Mouse (Mus musculus): ENCODE measurements around the gene 1700011L22Rik. TPM values are rescaled to one million over a fixed set of nuclear protein-coding genes. Genes with fewer than 3 reads are reported as not detected.

The 1700011L22Rik gene
- polyA plus RNA-seq, 1 experiment: not detected

DNA sequence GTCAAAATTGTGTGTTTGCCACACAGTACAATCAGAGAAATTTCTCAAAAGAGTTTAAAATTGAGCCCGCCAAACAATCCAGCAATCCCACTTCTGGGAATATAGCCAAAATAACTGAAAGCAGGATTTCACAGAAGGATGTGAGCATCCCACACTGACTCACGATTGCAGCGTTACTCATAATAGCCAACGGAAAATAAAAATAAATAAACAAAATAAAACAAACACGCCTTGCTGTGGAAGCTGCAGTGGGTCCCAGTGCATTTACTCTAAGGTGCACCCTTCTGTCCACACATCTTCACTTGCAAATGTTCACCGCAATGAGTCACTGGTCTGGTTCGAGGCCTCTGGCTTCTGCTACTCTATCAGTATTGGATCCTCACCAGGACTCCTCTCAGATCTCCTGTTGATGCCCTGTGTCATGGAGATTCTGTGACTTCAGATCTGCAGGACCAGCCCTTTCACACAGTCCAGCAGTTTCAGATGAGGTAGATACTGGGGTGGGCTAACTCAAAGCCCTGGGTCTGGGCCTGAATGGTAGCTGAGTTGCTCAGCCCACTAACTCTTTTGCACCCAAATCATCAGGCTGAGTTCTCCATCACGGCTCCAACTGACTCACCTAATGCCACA lies 7.8 kb upstream of the 1700011L22Rik start:
- TF ChIP-seq TCF3 (IDR thresholded peaks at IDR 0.05; ENCODE audit: insufficient read length, low read depth): no peak
- TF ChIP-seq MAX (IDR thresholded peaks at IDR 0.05; ENCODE audit: low read depth): no peak
- no peak for TF ChIP-seq CEBPB (IDR thresholded peaks at IDR 0.05; ENCODE audit: insufficient read depth, poor library complexity, severe bottlenecking)
- no peak for TF ChIP-seq E2F4 (IDR thresholded peaks at IDR 0.05; ENCODE audit: insufficient read depth)
- no peak for TF ChIP-seq MYOD1 (IDR thresholded peaks at IDR 0.05; ENCODE audit: control insufficient read depth in 1 of 3, insufficient read length in 2 of 3, low read depth in 2 of 3)
- TF ChIP-seq REST (IDR thresholded peaks at IDR 0.05; ENCODE audit: insufficient read depth, insufficient read length): no peak
- no peak for TF ChIP-seq TCF12 (IDR thresholded peaks at IDR 0.05; ENCODE audit: insufficient read depth, poor library complexity, severe bottlenecking)
- no peak for TF ChIP-seq POLR2AphosphoS2 (IDR thresholded peaks at IDR 0.05; ENCODE audit: insufficient read length, low read depth)
- no peak for TF ChIP-seq USF1 (IDR thresholded peaks at IDR 0.05; ENCODE audit: low read depth)
- TF ChIP-seq POLR2A (IDR thresholded peaks at IDR 0.05; ENCODE audit: insufficient read length, low read depth): no peak
- no peaks in the 10 kb centered on the region for H3K27me3 ChIP-seq (ENCODE audit: control insufficient read depth, insufficient read depth, insufficient read length)
- no peak overlapping the region for H3ac ChIP-seq (ENCODE audit: control insufficient read depth, insufficient read length)
- peak overlapping the region; percentile 31 for H3K4me2 ChIP-seq (ENCODE audit: low read depth)
- no peaks in the 10 kb centered on the region for H3K79me2 ChIP-seq (ENCODE audit: control insufficient read depth, insufficient read depth)
- no peaks in the 10 kb centered on the region for H3K36me3 ChIP-seq (ENCODE audit: control insufficient read depth, insufficient read depth)
- no peak overlapping the region for H3K4me3 ChIP-seq

DNA sequence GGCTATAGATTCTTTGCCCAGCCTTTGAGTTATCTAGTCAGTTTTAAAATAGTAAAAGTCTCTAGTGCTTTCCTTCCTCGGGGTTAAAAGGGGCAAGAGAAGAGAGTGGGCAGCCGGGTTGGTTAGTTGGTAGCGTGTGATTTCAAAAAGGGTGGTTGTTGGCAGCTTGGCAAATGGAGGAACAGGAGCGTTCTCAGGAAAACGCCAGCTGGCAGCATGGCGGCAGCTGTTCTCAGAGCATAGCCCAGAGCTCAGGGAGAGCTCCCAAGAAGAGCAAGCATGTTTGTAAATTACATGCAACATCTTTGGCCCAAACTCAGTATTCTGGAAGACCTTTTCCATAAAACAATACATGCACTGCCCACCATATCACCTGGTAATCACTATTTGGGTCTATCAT lies 5.4 kb upstream of the 1700011L22Rik start:
- TF ChIP-seq MYOG (IDR thresholded peaks at IDR 0.05; ENCODE audit: control insufficient read depth in 1 of 3, insufficient read depth in 1 of 3, insufficient read length in 2 of 3, low read depth in 2 of 3) (peak in 1 of 3 experiments; percentile 47), SRF (IDR thresholded peaks at IDR 0.05; ENCODE audit: control insufficient read depth, insufficient read length, low read depth) (no peak), CEBPB (IDR thresholded peaks at IDR 0.05; ENCODE audit: insufficient read depth, poor library complexity, severe bottlenecking) (no peak), TCF12 (IDR thresholded peaks at IDR 0.05; ENCODE audit: insufficient read depth, poor library complexity, severe bottlenecking) (no peak), MYOD1 (IDR thresholded peaks at IDR 0.05; ENCODE audit: control insufficient read depth in 1 of 3, insufficient read length in 2 of 3, low read depth in 2 of 3) (peak in 1 of 3 experiments; percentile 18)
- Histone ChIP-seq H3K79me2 (ENCODE audit: control insufficient read depth, insufficient read depth) (no peaks in the 10 kb centered on the region), H3K4me3 (no peak overlapping the region), H3K4me2 (ENCODE audit: low read depth) (no peak overlapping the region), H3K27me3 (ENCODE audit: control insufficient read depth, insufficient read depth, insufficient read length) (no peaks in the 10 kb centered on the region), H3K36me3 (ENCODE audit: control insufficient read depth, insufficient read depth) (no peaks in the 10 kb centered on the region), H3ac (ENCODE audit: control insufficient read depth, insufficient read length) (no peak overlapping the region)

DNA sequence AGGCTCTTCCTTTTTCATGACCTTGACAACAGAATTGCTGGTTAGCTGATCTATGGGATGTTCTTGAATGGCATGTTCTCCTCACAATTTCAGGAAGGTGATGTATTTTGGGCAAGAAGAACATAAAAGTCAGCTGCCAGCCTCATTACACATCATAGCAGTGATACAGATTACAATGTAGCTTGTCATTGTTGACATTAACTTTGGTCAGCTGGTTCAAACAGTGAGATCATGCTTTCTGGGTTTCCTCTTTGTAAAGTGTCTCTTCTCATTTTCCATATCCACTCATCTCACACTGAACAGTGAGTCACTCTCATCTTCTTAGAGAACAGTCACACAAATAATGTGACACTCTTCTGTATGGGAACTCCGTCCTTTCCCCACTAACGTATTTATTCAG lies 4.9 kb downstream of the 1700011L22Rik start:
- no peak overlapping the region for H3K4me3 ChIP-seq
- H3ac ChIP-seq (ENCODE audit: control insufficient read depth, insufficient read length): no peak overlapping the region
- TF ChIP-seq REST (IDR thresholded peaks at IDR 0.05; ENCODE audit: insufficient read depth, insufficient read length) (no peak), TCF12 (IDR thresholded peaks at IDR 0.05; ENCODE audit: insufficient read depth, poor library complexity, severe bottlenecking) (no peak), MAX (IDR thresholded peaks at IDR 0.05; ENCODE audit: low read depth) (no peak), USF1 (IDR thresholded peaks at IDR 0.05; ENCODE audit: low read depth) (peak; percentile 21)
- H3K4me2 ChIP-seq (ENCODE audit: low read depth): no peak overlapping the region
- H3K36me3 ChIP-seq (ENCODE audit: control insufficient read depth, insufficient read depth): no peaks in the 10 kb centered on the region
- no peaks in the 10 kb centered on the region for H3K27me3 ChIP-seq (ENCODE audit: control insufficient read depth, insufficient read depth, insufficient read length)
- H3K79me2 ChIP-seq (ENCODE audit: control insufficient read depth, insufficient read depth): no peaks in the 10 kb centered on the region

DNA sequence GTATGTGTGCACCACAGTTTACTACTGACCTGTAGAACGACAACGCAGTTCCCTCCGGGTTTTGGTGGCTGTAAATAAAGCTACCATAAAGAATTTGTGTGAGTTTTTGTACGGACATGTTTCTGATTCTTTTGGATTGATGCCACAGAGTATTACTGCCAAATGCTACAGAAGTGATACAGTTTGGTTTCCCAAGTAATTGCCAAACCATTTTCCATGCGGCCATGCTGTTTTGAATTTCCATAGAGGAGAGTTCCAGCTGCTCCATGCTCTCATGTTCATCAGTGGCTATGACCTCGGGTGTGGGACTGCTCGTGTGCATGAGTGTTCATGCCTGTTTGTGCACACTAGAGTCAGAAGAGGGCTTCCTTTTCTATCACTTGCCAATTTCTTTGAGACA lies 8.4 kb downstream of the 1700011L22Rik start:
- H3K79me2 ChIP-seq (ENCODE audit: control insufficient read depth, insufficient read depth): no peaks in the 10 kb centered on the region
- TF ChIP-seq CEBPB (IDR thresholded peaks at IDR 0.05; ENCODE audit: insufficient read depth, poor library complexity, severe bottlenecking) (no peak), E2F4 (IDR thresholded peaks at IDR 0.05; ENCODE audit: insufficient read depth) (no peak), MYOD1 (IDR thresholded peaks at IDR 0.05; ENCODE audit: control insufficient read depth in 1 of 3, insufficient read length in 2 of 3, low read depth in 2 of 3) (no peak), SRF (IDR thresholded peaks at IDR 0.05; ENCODE audit: control insufficient read depth, insufficient read length, low read depth) (no peak), USF1 (IDR thresholded peaks at IDR 0.05; ENCODE audit: low read depth) (no peak), MYOG (IDR thresholded peaks at IDR 0.05; ENCODE audit: control insufficient read depth in 1 of 3, insufficient read depth in 1 of 3, insufficient read length in 2 of 3, low read depth in 2 of 3) (no peak), POLR2AphosphoS2 (IDR thresholded peaks at IDR 0.05; ENCODE audit: insufficient read length, low read depth) (no peak), POLR2A (IDR thresholded peaks at IDR 0.05; ENCODE audit: insufficient read length, low read depth) (no peak), MAX (IDR thresholded peaks at IDR 0.05; ENCODE audit: low read depth) (no peak), REST (IDR thresholded peaks at IDR 0.05; ENCODE audit: insufficient read depth, insufficient read length) (no peak), TCF12 (IDR thresholded peaks at IDR 0.05; ENCODE audit: insufficient read depth, poor library complexity, severe bottlenecking) (no peak), TCF3 (IDR thresholded peaks at IDR 0.05; ENCODE audit: insufficient read length, low read depth) (no peak)
- H3K27me3 ChIP-seq (ENCODE audit: control insufficient read depth, insufficient read depth, insufficient read length): no peaks in the 10 kb centered on the region
- H3ac ChIP-seq (ENCODE audit: control insufficient read depth, insufficient read length): no peak overlapping the region
- no peak overlapping the region for H3K4me2 ChIP-seq (ENCODE audit: low read depth)
- H3K4me3 ChIP-seq: no peak overlapping the region
- no peaks in the 10 kb centered on the region for H3K36me3 ChIP-seq (ENCODE audit: control insufficient read depth, insufficient read depth)

DNA sequence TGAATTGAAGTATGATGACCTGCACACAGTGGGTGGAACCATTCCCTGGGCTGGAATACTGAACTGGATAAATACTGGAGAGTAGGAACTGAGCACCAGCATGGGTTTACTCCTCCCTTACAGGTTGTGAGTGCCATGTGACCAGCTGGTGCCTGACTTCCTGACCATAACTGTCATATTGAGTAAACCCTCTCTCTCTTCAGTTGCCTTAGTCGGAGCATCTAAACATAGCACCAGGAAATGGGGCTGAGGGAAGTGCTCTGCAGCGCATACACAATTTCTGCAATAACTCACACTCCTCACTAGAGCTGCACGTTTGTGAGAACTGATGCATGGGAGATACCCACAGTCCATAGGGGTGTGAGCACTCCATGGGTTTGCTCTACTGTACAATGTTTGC lies 9.1 kb downstream of the 1700011L22Rik start:
- H3K4me3 ChIP-seq: no peak overlapping the region
- H3K27me3 ChIP-seq (ENCODE audit: control insufficient read depth, insufficient read depth, insufficient read length): no peaks in the 10 kb centered on the region
- no peaks in the 10 kb centered on the region for H3K36me3 ChIP-seq (ENCODE audit: control insufficient read depth, insufficient read depth)
- no peak overlapping the region for H3ac ChIP-seq (ENCODE audit: control insufficient read depth, insufficient read length)
- no peaks in the 10 kb centered on the region for H3K79me2 ChIP-seq (ENCODE audit: control insufficient read depth, insufficient read depth)
- TF ChIP-seq MAX (IDR thresholded peaks at IDR 0.05; ENCODE audit: low read depth) (no peak), TCF12 (IDR thresholded peaks at IDR 0.05; ENCODE audit: insufficient read depth, poor library complexity, severe bottlenecking) (no peak), POLR2A (IDR thresholded peaks at IDR 0.05; ENCODE audit: insufficient read length, low read depth) (no peak), MYOG (IDR thresholded peaks at IDR 0.05; ENCODE audit: control insufficient read depth in 1 of 3, insufficient read depth in 1 of 3, insufficient read length in 2 of 3, low read depth in 2 of 3) (no peak), POLR2AphosphoS2 (IDR thresholded peaks at IDR 0.05; ENCODE audit: insufficient read length, low read depth) (no peak), CEBPB (IDR thresholded peaks at IDR 0.05; ENCODE audit: insufficient read depth, poor library complexity, severe bottlenecking) (no peak), REST (IDR thresholded peaks at IDR 0.05; ENCODE audit: insufficient read depth, insufficient read length) (no peak), MYOD1 (IDR thresholded peaks at IDR 0.05; ENCODE audit: control insufficient read depth in 1 of 3, insufficient read length in 2 of 3, low read depth in 2 of 3) (no peak), SRF (IDR thresholded peaks at IDR 0.05; ENCODE audit: control insufficient read depth, insufficient read length, low read depth) (no peak), E2F4 (IDR thresholded peaks at IDR 0.05; ENCODE audit: insufficient read depth) (no peak), USF1 (IDR thresholded peaks at IDR 0.05; ENCODE audit: low read depth) (no peak), TCF3 (IDR thresholded peaks at IDR 0.05; ENCODE audit: insufficient read length, low read depth) (no peak)
- H3K4me2 ChIP-seq (ENCODE audit: low read depth): no peak overlapping the region

All from myocyte (in vitro differentiated cells).